Mouse (Mus musculus) embryonic facial prominence, embryonic 12.5 days (tissue): Measurements from ENCODE around the gene Slit3. TPM values are rescaled to one million over a fixed set of nuclear protein-coding genes. Genes with fewer than 3 reads are reported as not detected.

Experiments used
- ATAC-seq: fragments of 200-750 bp; cut with Nextera tagmentation; 2 replicates; pipeline ENCODE4 v1.8.0; 2017; ENCODE audit not compliant: insufficient number of reproducible peaks, insufficient read depth, low FRiP score, low TSS enrichment
- H3K27ac ChIP-seq: fragments of 300-500 bp; sonication (generic); 2 replicates; pipeline ENCODE4 v1.5.1; 2016; ENCODE audit warnings: mild to moderate bottlenecking
- H3K27me3 ChIP-seq: fragments of 300-500 bp; sonication (generic); 2 replicates; pipeline ENCODE4 v1.6.1; 2016; ENCODE audit warnings: mild to moderate bottlenecking, moderate library complexity
- H3K36me3 ChIP-seq: fragments of 300-500 bp; sonication (generic); 2 replicates; pipeline ENCODE4 v1.6.1; 2016; ENCODE audit warnings: mild to moderate bottlenecking
- H3K4me1 ChIP-seq: fragments of 300-500 bp; sonication (generic); 2 replicates; pipeline ENCODE4 v1.6.1; 2016
- H3K4me2 ChIP-seq: fragments of 300-500 bp; sonication (generic); replicated peaks from 2 replicates; pipeline ENCODE4 v1.6.1; 2016; ENCODE audit warnings: mild to moderate bottlenecking, moderate library complexity
- H3K4me3 ChIP-seq: fragments of 300-500 bp; sonication (generic); 2 replicates; pipeline ENCODE4 v1.5.1; 2016; ENCODE audit warnings: mild to moderate bottlenecking
- H3K9ac ChIP-seq: fragments of 300-500 bp; sonication (generic); 2 replicates; pipeline ENCODE4 v1.6.1; 2016; ENCODE audit warnings: mild to moderate bottlenecking, moderate library complexity
- H3K9me3 ChIP-seq: fragments of 300-500 bp; sonication (generic); 2 replicates; pipeline ENCODE4 v1.6.1; 2016; ENCODE audit warnings: mild to moderate bottlenecking, moderate library complexity
- WGBS: fragments of 180-500 bp; shearing (Covaris S2); methylation state at CpG from one replicate; pipeline ENCODE4 v1.1.7; 2016; 5-methylcytosine and 5-hydroxymethylcytosine counted together
- polyA plus RNA-seq: library from polyadenylated mRNA; unstranded; fragments of >200 nt; fragmentation: Nextera tagmentation; extraction: Ambion mirVana; gene quantifications from 2 replicates; pipeline ENCODE4 v1.2.1, GENCODE M21; 2016

The Slit3 gene
- polyA plus RNA-seq: 33.5 and 34.2 TPM in 2 replicates

DNA sequence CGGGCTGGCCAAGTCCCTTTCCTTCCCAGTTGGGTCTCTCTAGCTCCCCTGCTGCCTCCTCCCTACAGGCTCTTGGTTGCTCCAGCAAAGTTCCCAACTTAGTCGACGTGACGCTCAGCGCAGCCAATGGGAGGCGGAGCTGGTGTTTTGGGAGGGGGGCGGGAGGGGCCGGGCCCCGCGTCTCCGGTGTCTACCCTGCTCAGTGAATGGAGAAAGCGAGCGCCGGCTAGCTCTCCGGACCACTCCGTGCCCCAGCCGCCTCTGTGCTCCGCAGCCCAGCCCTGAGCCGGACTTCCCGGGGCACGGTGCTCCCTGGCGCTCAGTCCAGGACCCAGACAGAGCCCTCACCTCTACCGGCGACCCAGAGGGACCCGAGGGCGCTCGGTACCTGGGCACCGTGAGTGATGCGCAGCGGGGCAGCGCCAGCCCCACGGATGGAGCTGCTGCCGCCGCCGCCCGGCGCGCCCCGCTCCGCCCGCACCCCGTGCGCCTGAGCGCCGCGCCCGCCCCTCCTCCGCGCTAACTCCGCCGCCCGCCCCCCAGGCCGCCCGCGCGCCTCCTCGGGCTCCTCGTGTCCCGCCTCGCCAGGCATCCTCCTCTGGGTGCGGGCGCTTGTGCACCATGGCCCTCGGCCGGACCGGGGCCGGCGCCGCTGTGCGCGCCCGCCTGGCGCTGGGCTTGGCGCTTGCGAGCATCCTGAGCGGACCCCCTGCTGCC lies at the start of gene Slit3:
Gene Slit3 (plus strand): TSS at position 331 of the 717 bp plus-strand sequence.
- H3K4me1 ChIP-seq: peaks cover 54% of the 10 kb centered on the region

DNA sequence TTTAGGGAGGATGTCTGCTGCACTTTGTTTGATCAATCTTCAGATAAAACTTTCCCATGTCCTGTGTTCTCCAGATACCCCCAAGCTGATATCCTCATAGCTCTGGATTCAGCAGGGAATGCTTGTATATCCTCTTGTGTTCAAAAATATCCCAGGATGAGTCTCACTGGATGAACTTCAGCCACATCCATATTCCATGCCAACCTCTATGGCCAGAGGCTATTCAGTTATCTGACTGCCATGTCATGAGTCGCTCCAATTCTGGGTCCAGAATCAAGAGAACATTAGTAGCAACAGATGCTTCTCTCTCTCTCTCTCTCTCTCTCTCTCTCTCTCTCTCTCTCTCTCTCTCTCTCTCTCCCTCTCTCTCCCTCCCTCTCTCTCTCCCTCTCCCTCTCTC lies 49.6 kb upstream of the Slit3 start:
- Histone ChIP-seq H3K9me3 (no peaks in the 10 kb centered on the region), H3K9ac (no peak overlapping the region), H3K4me3 (no peak overlapping the region), H3K27ac (no peak overlapping the region), H3K4me1 (peaks cover 1% of the 10 kb centered on the region; the same call in 1 of the 2 replicates), H3K27me3 (no peaks in the 10 kb centered on the region), H3K4me2 (no peak overlapping the region), H3K36me3 (no peaks in the 10 kb centered on the region)
- WGBS: 97% methylated on average over 1 of the region's 1 CpGs
- no peak for ATAC-seq

More for the DNA sequence above, at the start of gene Slit3:
- peak within 1 kb of the TSS; percentile 81 for H3K4me3 ChIP-seq
- 1% methylated on average over 69 of the region's 75 CpGs for WGBS
- H3K4me2 ChIP-seq: peak within 1 kb of the TSS; percentile 90
- peak; percentile 91 for ATAC-seq
- H3K9me3 ChIP-seq: no peaks in the 10 kb centered on the region
- peaks cover 16% of the 10 kb centered on the region for H3K27me3 ChIP-seq
- H3K27ac ChIP-seq: peak within 1 kb of the TSS; percentile 88
- H3K36me3 ChIP-seq: no peaks in the 10 kb centered on the region
- peak within 1 kb of the TSS; percentile 85 for H3K9ac ChIP-seq

DNA sequence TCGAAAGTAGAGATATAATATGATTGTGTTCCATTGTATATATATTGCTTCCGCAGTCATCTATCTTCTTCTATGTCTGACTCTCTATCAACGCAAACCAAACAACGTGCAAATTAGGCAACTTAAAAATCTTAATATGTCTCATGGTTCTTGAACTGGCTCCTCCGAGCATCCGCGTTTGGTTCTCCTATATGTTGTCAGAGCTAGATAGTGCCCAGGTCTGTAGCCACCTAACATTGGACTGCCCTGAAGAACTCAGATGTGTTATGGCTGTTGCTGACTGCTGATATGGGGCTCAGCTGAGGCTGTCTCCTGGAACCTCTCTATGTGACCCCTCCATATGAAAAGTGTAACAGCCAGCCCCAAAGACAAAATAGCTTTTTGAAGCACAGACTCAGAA lies 45.6 kb upstream of the Slit3 start:
- Histone ChIP-seq H3K4me3 (no peak overlapping the region), H3K27ac (no peak overlapping the region), H3K4me2 (no peak overlapping the region), H3K4me1 (peaks cover 4% of the 10 kb centered on the region), H3K9ac (no peak overlapping the region), H3K27me3 (no peaks in the 10 kb centered on the region), H3K9me3 (no peaks in the 10 kb centered on the region), H3K36me3 (no peaks in the 10 kb centered on the region)
- no peak for ATAC-seq
- WGBS: 95% methylated on average over 7 of the region's 7 CpGs

DNA sequence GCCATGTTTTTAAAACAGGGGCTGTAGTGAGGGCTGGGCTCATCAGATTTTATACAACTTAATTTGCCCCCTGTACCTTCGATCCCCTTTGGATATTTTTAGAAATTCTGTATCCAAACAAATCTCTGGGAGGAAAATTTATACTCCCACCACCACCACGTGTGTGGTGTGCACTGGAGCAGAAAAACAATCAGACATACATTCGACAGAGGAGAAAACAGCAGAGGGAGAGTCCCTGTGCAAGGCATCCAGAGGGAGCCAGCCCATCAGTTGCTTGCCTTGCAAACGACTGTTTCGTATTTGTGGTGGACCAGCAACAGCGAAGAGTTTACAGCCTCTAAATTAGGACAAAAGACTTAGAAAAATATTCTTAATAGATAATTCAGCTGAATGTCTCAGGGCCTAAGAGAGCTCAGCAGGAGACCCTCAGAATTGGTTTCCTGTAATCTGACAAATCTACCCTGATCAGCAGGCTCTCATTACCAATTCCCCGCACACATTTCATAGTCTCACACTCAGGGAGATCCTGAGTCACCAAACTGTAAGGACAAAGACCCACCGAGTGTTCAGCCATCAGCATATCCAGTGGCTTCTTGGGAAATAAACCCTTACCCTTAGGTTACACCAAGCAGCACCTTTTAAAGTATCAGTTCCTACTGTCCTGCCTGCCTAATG lies 40.4 kb upstream of the Slit3 start:
- no peak for ATAC-seq
- Histone ChIP-seq H3K27ac (peak overlapping the region; percentile 31; the same call in 1 of the 2 replicates), H3K4me3 (no peak overlapping the region), H3K4me1 (peaks cover 13% of the 10 kb centered on the region), H3K9me3 (no peaks in the 10 kb centered on the region), H3K36me3 (no peaks in the 10 kb centered on the region), H3K9ac (no peak overlapping the region), H3K27me3 (no peaks in the 10 kb centered on the region), H3K4me2 (no peak overlapping the region)
- 26% methylated on average over 8 of the region's 8 CpGs for WGBS

DNA sequence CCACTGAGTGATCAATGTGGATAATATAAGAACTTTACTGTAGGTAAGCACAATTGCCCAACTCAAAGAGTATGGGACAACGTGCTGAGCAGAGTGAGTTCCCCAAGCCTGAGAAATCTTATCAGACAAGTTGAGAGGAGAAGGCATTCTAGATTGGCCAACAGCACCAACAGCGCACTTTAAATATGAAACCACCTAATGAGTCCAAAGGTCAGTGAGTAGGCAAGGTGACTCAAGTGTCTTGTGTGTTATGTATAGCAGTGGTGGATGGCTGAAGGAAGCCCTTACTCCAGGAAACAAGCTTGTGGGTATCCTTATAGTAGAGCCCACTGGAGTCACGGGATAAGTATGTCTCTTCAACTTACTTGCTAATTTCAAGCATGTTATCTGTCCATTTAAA lies 38.7 kb upstream of the Slit3 start:
- Histone ChIP-seq H3K27me3 (no peaks in the 10 kb centered on the region), H3K9me3 (no peaks in the 10 kb centered on the region), H3K4me1 (peaks cover 16% of the 10 kb centered on the region), H3K4me3 (no peak overlapping the region), H3K9ac (no peak overlapping the region), H3K4me2 (no peak overlapping the region), H3K27ac (no peak overlapping the region), H3K36me3 (no peaks in the 10 kb centered on the region)
- WGBS: 90% methylated on average over 3 of the region's 3 CpGs
- no peak for ATAC-seq

DNA sequence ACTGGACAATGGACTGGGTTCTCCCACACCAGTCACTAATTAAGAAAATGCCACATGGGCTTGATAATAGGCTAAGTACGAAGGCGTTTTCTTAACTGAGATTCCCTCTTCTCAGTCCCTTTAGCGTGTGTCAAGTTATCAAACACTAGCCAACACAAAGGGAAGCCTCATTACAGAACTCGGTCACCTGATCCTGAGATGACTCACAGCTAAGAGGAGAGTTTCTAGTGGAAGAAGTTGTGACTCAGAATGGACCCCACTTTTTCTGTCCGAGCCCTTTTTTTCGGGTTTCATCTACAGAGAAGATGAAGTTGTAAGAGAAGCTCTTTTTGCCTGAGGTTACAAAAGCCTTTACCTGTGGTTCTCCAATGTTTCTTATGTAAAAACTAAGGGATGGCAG lies 38.0 kb upstream of the Slit3 start:
- no peaks in the 10 kb centered on the region for H3K9me3 ChIP-seq
- H3K9ac ChIP-seq: no peak overlapping the region
- no peak for ATAC-seq
- H3K4me1 ChIP-seq: peaks cover 16% of the 10 kb centered on the region
- no peaks in the 10 kb centered on the region for H3K36me3 ChIP-seq
- no peak overlapping the region for H3K4me3 ChIP-seq
- WGBS: 59% methylated on average over 6 of the region's 6 CpGs
- no peak overlapping the region for H3K27ac ChIP-seq
- no peaks in the 10 kb centered on the region for H3K27me3 ChIP-seq
- H3K4me2 ChIP-seq: no peak overlapping the region

DNA sequence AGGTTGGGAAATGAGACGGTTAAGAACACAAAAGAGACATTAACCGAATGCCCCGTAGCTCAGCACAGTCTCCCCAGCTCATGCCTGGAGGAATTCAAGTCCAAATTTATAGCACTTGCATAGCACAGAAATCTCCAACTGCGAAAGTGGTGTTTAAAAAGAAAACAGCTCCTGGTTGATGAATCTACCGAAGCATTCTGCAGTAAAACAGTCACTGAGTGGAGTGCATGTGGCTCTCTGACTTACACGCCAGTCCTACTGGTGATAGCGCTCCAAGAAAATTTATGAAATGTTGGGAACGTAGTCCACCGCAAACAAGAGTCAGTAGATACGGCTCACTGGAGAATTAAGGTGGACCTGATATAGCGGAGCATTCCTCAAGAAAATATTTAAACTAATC lies 35.7 kb upstream of the Slit3 start:
- no peak for ATAC-seq

DNA sequence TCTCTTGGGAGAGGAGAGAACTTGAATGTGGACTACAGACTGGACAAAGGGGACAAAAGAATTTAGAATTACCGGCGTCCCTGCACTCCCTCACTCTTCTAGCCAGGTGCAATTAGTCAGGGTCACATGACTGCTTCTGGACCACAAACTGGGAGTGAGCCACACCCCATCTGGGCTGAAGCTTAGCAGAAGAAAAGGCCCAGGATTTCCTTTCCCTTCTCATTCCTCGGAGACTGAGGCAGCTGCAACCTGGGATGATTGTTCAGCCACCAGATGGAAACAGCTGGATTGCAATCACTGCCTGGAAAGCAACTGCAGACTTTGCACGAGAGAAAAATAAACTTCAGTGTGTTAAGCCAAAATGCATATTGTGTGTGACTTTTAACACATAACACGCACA lies 35.0 kb upstream of the Slit3 start:
- Histone ChIP-seq H3K4me2 (no peak overlapping the region), H3K9me3 (no peaks in the 10 kb centered on the region), H3K4me3 (no peak overlapping the region), H3K4me1 (peaks cover 9% of the 10 kb centered on the region), H3K27ac (no peak overlapping the region), H3K9ac (no peak overlapping the region), H3K27me3 (no peaks in the 10 kb centered on the region), H3K36me3 (no peaks in the 10 kb centered on the region)
- 40% methylated on average over 5 of the region's 5 CpGs for WGBS
- ATAC-seq: no peak; the same call in 1 of the 2 replicates

More for the DNA sequence above, 35.7 kb upstream of the Slit3 start:
- Histone ChIP-seq H3K36me3 (no peaks in the 10 kb centered on the region), H3K4me1 (peaks cover 15% of the 10 kb centered on the region), H3K9ac (no peak overlapping the region), H3K27me3 (no peaks in the 10 kb centered on the region), H3K4me2 (no peak overlapping the region), H3K9me3 (no peaks in the 10 kb centered on the region), H3K27ac (no peak overlapping the region), H3K4me3 (no peak overlapping the region)
- WGBS: 74% methylated on average over 11 of the region's 11 CpGs

DNA sequence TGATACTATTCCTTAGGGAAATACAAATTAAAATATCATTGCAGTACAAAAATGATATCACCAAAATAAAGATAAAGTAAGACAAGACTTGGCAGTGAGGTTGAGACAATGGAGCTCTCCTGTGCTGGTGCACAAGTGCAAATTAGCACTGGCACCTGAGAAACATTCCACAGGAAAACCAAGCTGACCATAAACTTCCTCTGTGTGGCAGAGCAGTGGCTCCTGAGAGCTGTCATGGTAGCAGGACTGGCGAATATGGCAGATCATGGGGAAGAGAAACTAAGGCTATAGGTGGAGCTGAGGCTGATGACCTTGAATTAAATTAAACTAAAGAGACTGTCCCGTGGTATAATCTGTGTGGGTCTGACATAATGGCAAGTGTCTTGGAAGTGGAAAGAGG lies 33.6 kb upstream of the Slit3 start:
- no peak overlapping the region for H3K27ac ChIP-seq
- 74% methylated on average over 2 of the region's 2 CpGs for WGBS
- no peak overlapping the region for H3K4me2 ChIP-seq

DNA sequence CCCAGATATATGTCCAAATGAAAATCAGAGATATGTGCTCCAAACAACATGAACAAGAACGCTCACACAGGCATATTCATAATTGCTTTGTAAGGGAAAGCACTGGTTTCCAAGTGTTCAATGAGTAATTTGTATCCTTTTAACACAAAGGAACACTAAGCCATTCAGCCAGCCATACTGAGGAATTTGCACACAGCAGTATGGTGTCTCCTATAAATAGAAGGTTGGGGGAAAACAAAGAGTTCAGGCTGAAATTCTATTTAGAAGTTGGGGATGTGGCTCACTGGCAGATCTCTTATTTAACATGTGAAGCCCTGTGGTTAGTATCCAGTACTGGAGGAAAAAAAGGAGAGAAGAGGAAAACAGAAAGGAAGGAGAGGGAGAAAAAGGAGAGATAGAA lies 32.9 kb upstream of the Slit3 start:
- Histone ChIP-seq H3K27ac (no peak overlapping the region), H3K4me1 (peaks cover 6% of the 10 kb centered on the region; the same call in 1 of the 2 replicates), H3K4me2 (no peak overlapping the region), H3K36me3 (no peaks in the 10 kb centered on the region), H3K9me3 (no peaks in the 10 kb centered on the region), H3K9ac (no peak overlapping the region), H3K27me3 (no peaks in the 10 kb centered on the region), H3K4me3 (no peak overlapping the region)
- no peak for ATAC-seq
- 78% methylated on average over 1 of the region's 1 CpGs for WGBS

More for the DNA sequence above, 33.6 kb upstream of the Slit3 start:
- Histone ChIP-seq H3K4me1 (peaks cover 6% of the 10 kb centered on the region; the same call in 1 of the 2 replicates), H3K4me3 (no peak overlapping the region), H3K9ac (no peak overlapping the region), H3K36me3 (no peaks in the 10 kb centered on the region), H3K27me3 (no peaks in the 10 kb centered on the region), H3K9me3 (no peaks in the 10 kb centered on the region)
- ATAC-seq: no peak

DNA sequence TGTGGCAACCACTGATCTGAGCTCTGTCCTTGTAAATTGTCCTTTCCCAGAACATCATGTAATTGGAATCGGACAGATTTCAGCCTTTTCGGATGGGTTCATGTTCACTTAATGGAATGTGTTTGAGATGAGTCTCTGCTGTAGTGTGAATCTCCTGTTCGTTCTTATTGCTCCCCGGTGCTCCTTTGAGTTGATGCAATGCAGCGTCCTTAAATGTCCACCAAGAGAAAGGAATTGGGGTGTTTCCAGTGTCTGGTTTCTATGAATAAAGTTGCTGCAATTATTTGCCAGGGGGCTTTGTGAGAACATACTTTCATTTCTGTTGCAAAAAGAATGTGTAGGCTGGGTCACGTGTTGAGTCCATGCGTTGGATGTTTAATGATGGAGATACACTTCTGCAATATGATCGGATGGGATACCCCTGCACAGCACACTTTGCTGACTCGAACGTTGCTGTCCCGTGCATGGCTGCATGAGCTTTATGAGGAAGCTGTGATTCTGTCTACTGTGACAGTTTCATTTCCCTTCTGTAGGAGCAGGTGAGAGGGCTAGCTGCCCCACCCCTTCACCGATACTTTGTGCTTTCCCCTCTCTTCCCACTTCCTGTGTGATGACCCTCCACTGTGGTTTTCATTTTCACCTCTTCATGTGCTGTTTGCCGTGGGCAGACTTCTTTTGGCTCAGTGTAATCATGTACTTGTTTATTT lies 30.2 kb upstream of the Slit3 start:
- ATAC-seq: no peak
- no peak overlapping the region for H3K4me3 ChIP-seq
- peaks cover 6% of the 10 kb centered on the region; the same call in 1 of the 2 replicates for H3K4me1 ChIP-seq
- no peaks in the 10 kb centered on the region for H3K27me3 ChIP-seq
- no peaks in the 10 kb centered on the region for H3K36me3 ChIP-seq
- 84% methylated on average over 13 of the region's 13 CpGs for WGBS
- no peaks in the 10 kb centered on the region for H3K9me3 ChIP-seq
- no peak overlapping the region for H3K9ac ChIP-seq
- no peak overlapping the region for H3K27ac ChIP-seq
- no peak overlapping the region for H3K4me2 ChIP-seq
